Mouse (Mus musculus): ENCODE results near the gene P2ry6. TPM values are rescaled to one million over a fixed set of nuclear protein-coding genes. Genes with fewer than 3 reads are reported as not detected.

P2ry6 gene
- polyA plus RNA-seq, 1 experiment from 2014 or later: 4.8 TPM

GRCm38 (mm10) chr7:100968376-100968775 lies 6.1 kb downstream of the P2ry6 start:
- WGBS: 69% methylated on average over 6 of the region's 6 CpGs
- no peak overlapping the region for H3K4me2 ChIP-seq (replicated peaks; ENCODE audit: low read depth, low read length)
- no peak for ATAC-seq (ENCODE audit: low FRiP score, low TSS enrichment)

GRCm38 (mm10) chr7:100967850-100968249 lies 6.6 kb downstream of the P2ry6 start:
- H3K36me3 ChIP-seq (ENCODE audit: insufficient read depth, low read length): no peaks in the 10 kb centered on the region
- H3K9ac ChIP-seq (replicated peaks; ENCODE audit: low read length): no peak overlapping the region
- ATAC-seq (ENCODE audit: low FRiP score, low TSS enrichment): no peak
- H3K4me1 ChIP-seq (ENCODE audit: insufficient read depth, low read length): 0 out of 2 replicates have a peak, but pooled peaks cover 2% of the 10 kb centered on the region
- no peaks in the 10 kb centered on the region for H3K9me3 ChIP-seq (ENCODE audit: low read length)
- H3K27ac ChIP-seq (ENCODE audit: low read length): no peak overlapping the region
- no peak overlapping the region for H3K4me3 ChIP-seq (ENCODE audit: low read length)
- H3K27me3 ChIP-seq (ENCODE audit: insufficient read depth, low read length): peaks cover 4% of the 10 kb centered on the region; the same call in 1 of the 2 replicates
- no peak overlapping the region for H3K4me2 ChIP-seq (replicated peaks; ENCODE audit: low read depth, low read length)
- 71% methylated on average over 9 of the region's 9 CpGs for WGBS

More at GRCm38 (mm10) chr7:100968376-100968775, 6.1 kb downstream of the P2ry6 start:
- Histone ChIP-seq H3K9ac (replicated peaks; ENCODE audit: low read length) (no peak overlapping the region), H3K9me3 (ENCODE audit: low read length) (no peaks in the 10 kb centered on the region), H3K27me3 (ENCODE audit: insufficient read depth, low read length) (peaks cover 9% of the 10 kb centered on the region), H3K36me3 (ENCODE audit: insufficient read depth, low read length) (no peaks in the 10 kb centered on the region), H3K4me3 (ENCODE audit: low read length) (no peak overlapping the region), H3K27ac (ENCODE audit: low read length) (no peak overlapping the region), H3K4me1 (ENCODE audit: insufficient read depth, low read length) (no peaks in the 10 kb centered on the region)

GRCm38 (mm10) chr7:100966014-100966413 lies 8.4 kb downstream of the P2ry6 start:
- H3K27me3 ChIP-seq (ENCODE audit: insufficient read depth, low read length): no peaks in the 10 kb centered on the region
- no peaks in the 10 kb centered on the region for H3K36me3 ChIP-seq (ENCODE audit: insufficient read depth, low read length)
- no peak overlapping the region for H3K27ac ChIP-seq (ENCODE audit: low read length)
- 86% methylated on average over 7 of the region's 7 CpGs for WGBS
- no peak overlapping the region for H3K4me3 ChIP-seq (ENCODE audit: low read length)
- no peaks in the 10 kb centered on the region for H3K9me3 ChIP-seq (ENCODE audit: low read length)
- H3K4me1 ChIP-seq (ENCODE audit: insufficient read depth, low read length): 0 out of 2 replicates have a peak, but pooled peaks cover 2% of the 10 kb centered on the region
- no peak for ATAC-seq (ENCODE audit: low FRiP score, low TSS enrichment)
- H3K9ac ChIP-seq (replicated peaks; ENCODE audit: low read length): no peak overlapping the region
- no peak overlapping the region for H3K4me2 ChIP-seq (replicated peaks; ENCODE audit: low read depth, low read length)

GRCm38 (mm10) chr7:100965079-100965478 lies 9.4 kb downstream of the P2ry6 start:
- Histone ChIP-seq H3K4me1 (ENCODE audit: insufficient read depth, low read length) (0 out of 2 replicates have a peak, but pooled peaks cover 2% of the 10 kb centered on the region), H3K9ac (replicated peaks; ENCODE audit: low read length) (no peak overlapping the region), H3K36me3 (ENCODE audit: insufficient read depth, low read length) (no peaks in the 10 kb centered on the region), H3K4me3 (ENCODE audit: low read length) (no peak overlapping the region), H3K27me3 (ENCODE audit: insufficient read depth, low read length) (no peaks in the 10 kb centered on the region), H3K9me3 (ENCODE audit: low read length) (no peaks in the 10 kb centered on the region), H3K4me2 (replicated peaks; ENCODE audit: low read depth, low read length) (no peak overlapping the region), H3K27ac (ENCODE audit: low read length) (no peak overlapping the region)
- WGBS: 24% methylated on average over 4 of the region's 4 CpGs
- 0 out of 2 replicates have a peak, but pooled peaks have one; percentile 20 for ATAC-seq (ENCODE audit: low FRiP score, low TSS enrichment)

GRCm38 (mm10) chr7:100964242-100964641 lies 10.2 kb downstream of the P2ry6 start:
- no peak for ATAC-seq (ENCODE audit: low FRiP score, low TSS enrichment)
- no peak overlapping the region for H3K27ac ChIP-seq (ENCODE audit: low read length)
- no peaks in the 10 kb centered on the region for H3K27me3 ChIP-seq (ENCODE audit: insufficient read depth, low read length)
- 0 out of 2 replicates have a peak, but pooled peaks cover 2% of the 10 kb centered on the region for H3K4me1 ChIP-seq (ENCODE audit: insufficient read depth, low read length)
- H3K4me3 ChIP-seq (ENCODE audit: low read length): no peak overlapping the region
- WGBS: 85% methylated on average over 6 of the region's 6 CpGs
- H3K36me3 ChIP-seq (ENCODE audit: insufficient read depth, low read length): no peaks in the 10 kb centered on the region
- H3K4me2 ChIP-seq (replicated peaks; ENCODE audit: low read depth, low read length): no peak overlapping the region
- no peak overlapping the region for H3K9ac ChIP-seq (replicated peaks; ENCODE audit: low read length)
- no peaks in the 10 kb centered on the region for H3K9me3 ChIP-seq (ENCODE audit: low read length)

GRCm38 (mm10) chr7:100963381-100963780 lies 11.1 kb downstream of the P2ry6 start:
- ATAC-seq (ENCODE audit: low FRiP score, low TSS enrichment): no peak
- no peak overlapping the region for H3K27ac ChIP-seq (ENCODE audit: low read length)
- WGBS: 77% methylated on average over 8 of the region's 8 CpGs
- H3K4me1 ChIP-seq (ENCODE audit: insufficient read depth, low read length): 0 out of 2 replicates have a peak, but pooled peaks cover 2% of the 10 kb centered on the region
- H3K4me2 ChIP-seq (replicated peaks; ENCODE audit: low read depth, low read length): no peak overlapping the region
- no peaks in the 10 kb centered on the region for H3K27me3 ChIP-seq (ENCODE audit: insufficient read depth, low read length)
- no peak overlapping the region for H3K4me3 ChIP-seq (ENCODE audit: low read length)
- H3K9me3 ChIP-seq (ENCODE audit: low read length): no peaks in the 10 kb centered on the region
- H3K9ac ChIP-seq (replicated peaks; ENCODE audit: low read length): no peak overlapping the region
- H3K36me3 ChIP-seq (ENCODE audit: insufficient read depth, low read length): no peaks in the 10 kb centered on the region

- Histone ChIP-seq H3K9me3 (ENCODE audit: low read length) (no peaks in the 10 kb centered on the region), H3K9ac (replicated peaks; ENCODE audit: low read length) (no peak overlapping the region), H3K4me2 (replicated peaks; ENCODE audit: low read depth, low read length) (no peak overlapping the region), H3K27me3 (ENCODE audit: insufficient read depth, low read length) (no peaks in the 10 kb centered on the region), H3K4me3 (ENCODE audit: low read length) (no peak overlapping the region), H3K4me1 (ENCODE audit: insufficient read depth, low read length) (0 out of 2 replicates have a peak, but pooled peaks cover 2% of the 10 kb centered on the region), H3K36me3 (ENCODE audit: insufficient read depth, low read length) (no peaks in the 10 kb centered on the region), H3K27ac (ENCODE audit: low read length) (no peak overlapping the region)
- 78% methylated on average over 7 of the region's 7 CpGs for WGBS
- no peak for ATAC-seq (ENCODE audit: low FRiP score, low TSS enrichment)
Measured at GRCm38 (mm10) chr7:100961146-100961545, 13.3 kb downstream of the P2ry6 start.

- no peak overlapping the region for H3K4me3 ChIP-seq (ENCODE audit: low read length)
- no peaks in the 10 kb centered on the region for H3K27me3 ChIP-seq (ENCODE audit: insufficient read depth, low read length)
- 0 out of 2 replicates have a peak, but pooled peaks cover 2% of the 10 kb centered on the region for H3K4me1 ChIP-seq (ENCODE audit: insufficient read depth, low read length)
- H3K36me3 ChIP-seq (ENCODE audit: insufficient read depth, low read length): no peaks in the 10 kb centered on the region
- ATAC-seq (ENCODE audit: low FRiP score, low TSS enrichment): no peak
- 71% methylated on average over 2 of the region's 2 CpGs for WGBS
- no peaks in the 10 kb centered on the region for H3K9me3 ChIP-seq (ENCODE audit: low read length)
- no peak overlapping the region for H3K9ac ChIP-seq (replicated peaks; ENCODE audit: low read length)
- no peak overlapping the region for H3K4me2 ChIP-seq (replicated peaks; ENCODE audit: low read depth, low read length)
- H3K27ac ChIP-seq (ENCODE audit: low read length): no peak overlapping the region
Measured at GRCm38 (mm10) chr7:100960462-100960861, 14.0 kb downstream of the P2ry6 start.

- no peaks in the 10 kb centered on the region for H3K9me3 ChIP-seq (ENCODE audit: low read length)
- no peak overlapping the region for H3K27ac ChIP-seq (ENCODE audit: low read length)
- 0 out of 2 replicates have a peak, but pooled peaks cover 2% of the 10 kb centered on the region for H3K4me1 ChIP-seq (ENCODE audit: insufficient read depth, low read length)
- ATAC-seq (ENCODE audit: low FRiP score, low TSS enrichment): no peak
- no peaks in the 10 kb centered on the region for H3K36me3 ChIP-seq (ENCODE audit: insufficient read depth, low read length)
- no peak overlapping the region for H3K4me3 ChIP-seq (ENCODE audit: low read length)
- H3K4me2 ChIP-seq (replicated peaks; ENCODE audit: low read depth, low read length): no peak overlapping the region
- 93% methylated on average over 2 of the region's 2 CpGs for WGBS
- no peaks in the 10 kb centered on the region for H3K27me3 ChIP-seq (ENCODE audit: insufficient read depth, low read length)
- no peak overlapping the region for H3K9ac ChIP-seq (replicated peaks; ENCODE audit: low read length)
Measured at GRCm38 (mm10) chr7:100958426-100958825, 16.0 kb downstream of the P2ry6 start.

GRCm38 (mm10) chr7:100952686-100953085 lies 21.8 kb downstream of the P2ry6 start:
- 87% methylated on average over 7 of the region's 7 CpGs for WGBS

More at GRCm38 (mm10) chr7:100952686-100953085, 21.8 kb downstream of the P2ry6 start:
- Histone ChIP-seq H3K4me2 (replicated peaks; ENCODE audit: low read depth, low read length) (no peak overlapping the region), H3K36me3 (ENCODE audit: insufficient read depth, low read length) (no peaks in the 10 kb centered on the region), H3K9me3 (ENCODE audit: low read length) (no peaks in the 10 kb centered on the region), H3K4me3 (ENCODE audit: low read length) (no peak overlapping the region), H3K27ac (ENCODE audit: low read length) (no peak overlapping the region), H3K9ac (replicated peaks; ENCODE audit: low read length) (no peak overlapping the region), H3K27me3 (ENCODE audit: insufficient read depth, low read length) (no peaks in the 10 kb centered on the region), H3K4me1 (ENCODE audit: insufficient read depth, low read length) (peaks cover 17% of the 10 kb centered on the region)
- ATAC-seq (ENCODE audit: low FRiP score, low TSS enrichment): no peak
